Mouse (Mus musculus) forebrain, postnatal 0 days (tissue): Measurements from ENCODE around the gene Mapk11. TPM values are rescaled to one million over a fixed set of nuclear protein-coding genes. Genes with fewer than 3 reads are reported as not detected.
A peak's percentile ranks its signal among the peaks of the same experiment; 100 is the strongest.

Source experiments
- ATAC-seq: fragments of 200-750 bp; cut with Nextera tagmentation; 2 replicates; pipeline ENCODE4 v1.8.0; 2017; ENCODE audit warnings: mild to moderate bottlenecking, moderate library complexity
- DNase-seq: peaks from one replicate; pipeline ENCODE4 v3.0.0-alpha.2; 2015
- H3K27ac ChIP-seq: fragments of 300-500 bp; sonication (generic); 2 replicates; pipeline ENCODE4 v1.5.1; 2014; ENCODE audit warnings: low read depth, mild to moderate bottlenecking, antibody characterized with exemption, low read length, moderate library complexity, mixed read lengths
- H3K27me3 ChIP-seq: fragments of 300-500 bp; sonication (generic); 2 replicates; pipeline ENCODE4 v1.6.1; 2014; ENCODE audit warnings: mild to moderate bottlenecking, low read length, mixed read lengths; ENCODE audit not compliant: insufficient read depth
- H3K36me3 ChIP-seq: fragments of 300-500 bp; sonication (generic); 2 replicates; pipeline ENCODE4 v1.6.1; 2014; ENCODE audit warnings: mild to moderate bottlenecking, moderate library complexity; ENCODE audit not compliant: insufficient read depth
- H3K4me1 ChIP-seq: fragments of 300-500 bp; sonication (generic); 2 replicates; pipeline ENCODE4 v1.6.1; 2014; ENCODE audit warnings: antibody characterized with exemption; ENCODE audit not compliant: insufficient read depth
- H3K4me2 ChIP-seq: fragments of 300-500 bp; sonication (generic); 2 replicates; pipeline ENCODE4 v1.6.1; 2014; ENCODE audit warnings: low read depth, mild to moderate bottlenecking, moderate library complexity
- H3K4me3 ChIP-seq: fragments of 300-500 bp; sonication (generic); 2 replicates; pipeline ENCODE4 v1.5.1; 2014; ENCODE audit warnings: low read depth, low read length, mixed read lengths
- H3K9ac ChIP-seq: fragments of 300-500 bp; sonication (generic); 2 replicates; pipeline ENCODE4 v1.6.1; 2014; ENCODE audit warnings: mild to moderate bottlenecking
- H3K9me3 ChIP-seq: fragments of 300-500 bp; sonication (generic); 2 replicates; pipeline ENCODE4 v1.6.1; 2016; ENCODE audit warnings: low read length
- CTCF ChIP-seq: sonication (generic); IDR thresholded peaks from 2 replicates; pipeline ENCODE4 v1.5.1; 2016; ENCODE audit warnings: antibody characterized with exemption, control low read depth, low read depth
- WGBS: fragments of 180-500 bp; shearing (Covaris S2); extraction: QIAGEN DNeasy Blood & Tissue Kit; methylation state at CpG from one replicate; pipeline ENCODE4 v1.1.7; 2014; 5-methylcytosine and 5-hydroxymethylcytosine counted together
- polyA plus RNA-seq: library from polyadenylated mRNA; unstranded; fragments of >200 nt; fragmentation: Nextera tagmentation; extraction: Ambion mirVana; gene quantifications from 2 replicates; pipeline ENCODE4 v1.2.1, GENCODE M21; 2015
- total RNA-seq: library from RNA; depleted of rRNA; stranded (reverse); fragments of >200 nt; gene quantifications from 2 replicates; pipeline ENCODE4 v1.2.3, GENCODE M21; 2014

The Mapk11 gene
- total and polyA plus RNA-seq, 2 experiments from 2014 or later, result 21.3 to 35.2 TPM

- ATAC-seq (no peak), DNase-seq (no peak)
- H3K4me2 ChIP-seq, result peak overlapping the region; percentile 86
- peak overlapping the region; percentile 90 for H3K27ac ChIP-seq
- H3K9ac ChIP-seq, result peak overlapping the region; percentile 80
- TF ChIP-seq CTCF, result no peak
- 2% methylated on average over 6 of the region's 6 CpGs for WGBS
- H3K9me3 ChIP-seq, result no peaks in the 10 kb centered on the region
- H3K4me1 ChIP-seq, result peaks cover 31% of the 10 kb centered on the region
- peaks cover 4% of the 10 kb centered on the region; the same call in 1 of the 2 replicates for H3K36me3 ChIP-seq
- H3K27me3 ChIP-seq, result no peaks in the 10 kb centered on the region
- H3K4me3 ChIP-seq, result peak overlapping the region; percentile 51
Observed at GRCm38 (mm10) chr15:89179630-89179964, 30.2 kb upstream of the Mapk11 start.

DNA sequence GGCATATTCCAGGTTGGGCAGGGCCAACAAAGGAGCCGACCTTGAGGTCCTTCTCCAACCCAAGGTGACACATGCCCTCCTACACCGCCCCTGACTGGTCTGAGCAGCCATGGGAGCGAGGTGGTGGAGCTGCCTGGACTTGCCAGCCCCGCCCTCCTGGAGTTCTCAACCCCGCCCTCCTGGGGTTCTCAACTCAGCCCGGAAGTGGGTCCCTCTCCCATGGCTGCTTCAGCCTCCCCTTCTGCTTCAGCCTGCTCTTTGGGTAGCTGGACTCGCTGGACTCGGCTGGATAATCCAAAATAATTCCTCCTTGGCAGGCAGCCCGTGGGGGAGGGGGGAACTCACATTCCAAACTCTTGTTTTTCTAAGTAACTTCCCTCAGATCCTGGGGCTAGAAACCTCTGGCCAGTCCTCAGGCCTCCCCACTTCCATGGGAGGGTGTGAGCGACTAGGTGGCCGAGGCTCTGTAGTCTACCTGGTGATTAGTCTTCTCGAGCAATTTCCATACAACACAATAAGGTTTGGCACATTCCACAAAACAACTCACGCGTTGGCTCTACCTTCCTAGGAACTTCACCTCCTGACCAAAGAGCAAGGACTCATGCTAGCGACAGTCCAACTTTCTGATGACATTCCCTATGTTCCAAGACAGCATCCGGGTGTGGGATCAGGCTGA, 29.7 kb upstream of the Mapk11 start:
- peak overlapping the region; percentile 51 for H3K4me3 ChIP-seq
- no peaks in the 10 kb centered on the region for H3K27me3 ChIP-seq
- WGBS, result 5% methylated on average over 16 of the region's 16 CpGs
- no peak for TF ChIP-seq CTCF
- H3K9me3 ChIP-seq, result no peaks in the 10 kb centered on the region
- H3K9ac ChIP-seq, result peak overlapping the region; percentile 80
- DNase-seq, result no peak
- H3K27ac ChIP-seq, result peak overlapping the region; percentile 90
- H3K36me3 ChIP-seq, result peaks cover 4% of the 10 kb centered on the region; the same call in 1 of the 2 replicates
- ATAC-seq, result no peak
- H3K4me1 ChIP-seq, result peaks cover 35% of the 10 kb centered on the region
- peak overlapping the region; percentile 86 for H3K4me2 ChIP-seq

DNA sequence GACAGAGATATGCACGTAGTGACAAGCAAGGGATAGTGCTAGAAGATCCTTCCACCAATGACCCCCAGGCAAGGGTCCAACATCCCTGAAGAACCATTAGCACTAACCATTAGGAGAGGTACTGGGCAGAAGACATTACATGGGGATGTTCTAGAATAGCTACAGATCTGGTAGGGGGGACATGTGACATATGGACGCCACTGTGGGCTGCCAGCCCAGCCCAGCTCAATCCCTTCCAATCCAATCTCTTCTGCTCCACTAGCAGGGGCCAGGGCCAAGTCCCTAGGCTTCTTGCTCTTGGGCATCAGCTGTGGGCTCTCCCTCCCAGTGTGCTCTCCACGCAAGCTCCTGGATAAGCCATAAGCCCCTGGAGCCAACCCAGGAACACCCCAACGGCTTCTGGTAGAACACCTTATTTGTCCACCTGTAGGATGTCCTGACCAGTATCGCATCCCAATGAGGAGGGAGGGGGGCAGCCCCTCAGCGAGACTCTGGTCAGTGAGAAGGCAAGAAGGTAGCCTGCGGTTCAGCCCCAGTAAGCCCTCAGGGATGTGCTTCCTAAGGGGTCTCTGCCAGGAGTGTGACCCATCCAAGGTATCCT, 28.9 kb upstream of the Mapk11 start:
- 54% methylated on average over 7 of the region's 7 CpGs for WGBS
- TF ChIP-seq CTCF, result no peak
- Histone ChIP-seq H3K27me3 (no peaks in the 10 kb centered on the region), H3K4me1 (peaks cover 41% of the 10 kb centered on the region), H3K9ac (0 out of 2 replicates have a peak overlapping the region, but pooled peaks have one; percentile 80), H3K36me3 (peaks cover 3% of the 10 kb centered on the region; the same call in 1 of the 2 replicates), H3K9me3 (no peaks in the 10 kb centered on the region), H3K4me3 (peak overlapping the region; percentile 51), H3K27ac (peak overlapping the region; percentile 35), H3K4me2 (peak overlapping the region; percentile 86)
- no peak for DNase-seq
- no peak for ATAC-seq

- no peaks in the 10 kb centered on the region for H3K9me3 ChIP-seq
- H3K4me1 ChIP-seq, result peaks cover 41% of the 10 kb centered on the region
- peak overlapping the region; percentile 86 for H3K4me2 ChIP-seq
- TF ChIP-seq CTCF, result no peak
- H3K4me3 ChIP-seq, result no peak overlapping the region
- ATAC-seq (no peak), DNase-seq (no peak)
- no peak overlapping the region for H3K9ac ChIP-seq
- no peaks in the 10 kb centered on the region for H3K36me3 ChIP-seq
- 0 out of 2 replicates have a peak overlapping the region, but pooled peaks have one; percentile 45 for H3K27ac ChIP-seq
- H3K27me3 ChIP-seq, result no peaks in the 10 kb centered on the region
- 60% methylated on average over 4 of the region's 4 CpGs for WGBS
Observed at GRCm38 (mm10) chr15:89177576-89178259, 28.3 kb upstream of the Mapk11 start.

DNA sequence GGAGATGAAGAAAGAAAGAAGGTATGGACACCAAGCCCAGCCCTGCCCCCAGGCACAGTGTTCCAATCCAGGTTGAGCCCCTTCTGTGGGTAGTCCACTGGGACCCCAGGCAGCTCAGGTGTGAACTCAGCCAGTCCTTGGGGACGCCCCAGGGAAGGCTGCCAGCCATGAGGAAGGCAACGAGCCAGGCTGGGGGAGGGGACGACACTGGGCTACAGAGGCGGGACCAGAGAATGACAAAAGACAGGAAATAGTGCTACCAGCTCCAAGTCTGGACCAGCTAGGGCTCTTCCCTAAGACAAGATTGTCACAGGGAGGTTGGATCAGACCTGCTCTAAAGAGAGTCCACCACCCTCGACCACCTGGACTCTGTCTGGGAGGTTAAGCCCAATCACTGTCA, 27.7 kb upstream of the Mapk11 start:
- WGBS, result 13% methylated on average over 5 of the region's 5 CpGs
- Histone ChIP-seq H3K36me3 (no peaks in the 10 kb centered on the region), H3K9me3 (no peaks in the 10 kb centered on the region), H3K27me3 (no peaks in the 10 kb centered on the region), H3K27ac (0 out of 2 replicates have a peak overlapping the region, but pooled peaks have one; percentile 45), H3K9ac (no peak overlapping the region), H3K4me3 (no peak overlapping the region), H3K4me2 (peak overlapping the region; percentile 24), H3K4me1 (peaks cover 44% of the 10 kb centered on the region)
- ATAC-seq (no peak), DNase-seq (peak; percentile 47)
- TF ChIP-seq CTCF, result no peak

GRCm38 (mm10) chr15:89175411-89176155, 26.2 kb upstream of the Mapk11 start:
- Histone ChIP-seq H3K4me3 (no peak overlapping the region), H3K4me1 (peaks cover 44% of the 10 kb centered on the region), H3K36me3 (no peaks in the 10 kb centered on the region), H3K27ac (no peak overlapping the region), H3K9me3 (no peaks in the 10 kb centered on the region), H3K27me3 (no peaks in the 10 kb centered on the region), H3K4me2 (no peak overlapping the region), H3K9ac (no peak overlapping the region)
- no peak for ATAC-seq
- no peak for TF ChIP-seq CTCF
- DNase-seq, result no peak
- WGBS, result 49% methylated on average over 13 of the region's 13 CpGs
